Mouse (Mus musculus): Measurements from ENCODE around the gene Tlr3. TPM values are rescaled to one million over a fixed set of nuclear protein-coding genes. Genes with fewer than 3 reads are reported as not detected.

The Tlr3 gene
- 2.9 and 3.2 TPM in 2 replicates for polyA plus RNA-seq (2015; fragmentation: Nextera tagmentation; extraction: Ambion mirVana)

DNA sequence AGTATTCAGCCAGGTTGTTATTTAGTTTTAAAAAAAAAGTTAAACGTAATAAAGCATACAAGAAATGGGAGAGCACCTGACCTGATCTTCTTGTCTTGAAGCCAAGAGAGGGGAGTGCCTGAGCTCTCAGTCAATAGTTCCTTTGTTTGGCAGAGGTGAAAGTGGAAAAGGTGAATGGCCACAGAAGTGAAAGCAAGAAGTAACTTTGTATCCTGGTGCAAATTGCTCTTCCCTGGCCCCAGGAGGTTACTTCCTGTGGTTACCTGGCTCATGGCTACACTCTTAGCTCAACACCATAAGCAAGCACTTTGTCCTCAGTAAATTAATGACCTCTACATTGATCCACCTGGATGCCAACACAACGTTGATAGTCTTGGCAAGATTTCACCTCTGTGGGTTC is at the start of gene Tlr3:
TSS of gene Tlr3 (minus strand) at position 199 of the 400 bp plus-strand sequence.
- peak within 1 kb of the TSS; percentile 69 for H3K9ac ChIP-seq (ENCODE audit: low read length)
- H3K27ac ChIP-seq (replicated peaks): peak within 1 kb of the TSS; percentile 90
- 40% methylated on average over 2 of the region's 2 CpGs for WGBS
- H3K4me1 ChIP-seq (replicated peaks; ENCODE audit: control insufficient read depth, insufficient read depth): no peaks in the 10 kb centered on the region
- no peaks in the 10 kb centered on the region for H3K27me3 ChIP-seq (ENCODE audit: control insufficient read depth, insufficient read depth, low read length)
- no peaks in the 10 kb centered on the region for H3K9me3 ChIP-seq (ENCODE audit: control insufficient read depth, low read length)
- DNase-seq (ENCODE audit: low spot score) (peak; percentile 43), ATAC-seq (ENCODE audit: low FRiP score, low TSS enrichment) (peak; percentile 81)
- H3K36me3 ChIP-seq (ENCODE audit: control insufficient read depth, insufficient read depth, low read length): no peaks in the 10 kb centered on the region
- no peak for TF ChIP-seq EP300 (optimal IDR thresholded peaks at IDR 0.05)
- TF ChIP-seq CTCF (IDR thresholded peaks at IDR 0.05; ENCODE audit: low read depth): no peak
- peak within 1 kb of the TSS; percentile 53 for H3K4me3 ChIP-seq (ENCODE audit: low read depth, low read length)
- H3K4me2 ChIP-seq (replicated peaks; ENCODE audit: low read depth): peak within 1 kb of the TSS; percentile 61

GRCm38 (mm10) chr8:45457874-45458273 is 47.0 kb upstream of the Tlr3 start:
- Histone ChIP-seq H3K27me3 (ENCODE audit: control insufficient read depth, insufficient read depth, low read length) (no peaks in the 10 kb centered on the region), H3K36me3 (ENCODE audit: control insufficient read depth, insufficient read depth, low read length) (no peaks in the 10 kb centered on the region), H3K27ac (replicated peaks) (no peak overlapping the region), H3K9me3 (ENCODE audit: control insufficient read depth, low read length) (no peaks in the 10 kb centered on the region), H3K4me3 (ENCODE audit: low read depth, low read length) (no peak overlapping the region), H3K9ac (ENCODE audit: low read length) (no peak overlapping the region), H3K4me2 (replicated peaks; ENCODE audit: low read depth) (no peak overlapping the region), H3K4me1 (replicated peaks; ENCODE audit: control insufficient read depth, insufficient read depth) (no peaks in the 10 kb centered on the region)
- ATAC-seq (ENCODE audit: low FRiP score, low TSS enrichment) (no peak), DNase-seq (ENCODE audit: low spot score) (no peak)
- peak; percentile 44 for TF ChIP-seq CTCF (IDR thresholded peaks at IDR 0.05; ENCODE audit: low read depth)
- TF ChIP-seq EP300 (optimal IDR thresholded peaks at IDR 0.05): no peak

DNA sequence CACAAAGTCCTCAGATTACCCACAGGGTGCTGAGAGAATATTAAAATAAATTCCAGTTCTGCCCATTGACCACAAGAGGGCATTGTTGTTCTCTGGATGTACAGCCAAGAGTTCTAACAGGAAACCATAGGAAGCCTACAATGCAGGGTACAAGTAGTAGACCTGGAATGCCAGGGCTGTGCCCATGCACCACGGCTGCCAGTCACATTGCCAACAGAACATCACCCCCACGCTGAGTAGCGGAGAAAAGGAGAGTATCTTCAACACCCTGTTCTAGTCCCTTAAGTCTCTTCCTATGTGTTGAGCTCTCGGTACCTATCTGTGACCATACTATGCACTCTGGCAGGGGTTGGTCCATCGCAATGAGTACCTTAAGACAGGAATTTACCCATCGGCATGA is 43.5 kb upstream of the Tlr3 start:
- ATAC-seq (ENCODE audit: low FRiP score, low TSS enrichment): peak; percentile 57
- WGBS: 63% methylated on average over 6 of the region's 6 CpGs
- no peak for TF ChIP-seq EP300 (optimal IDR thresholded peaks at IDR 0.05)
- peak; percentile 91 for TF ChIP-seq CTCF (IDR thresholded peaks at IDR 0.05; ENCODE audit: low read depth)
- DNase-seq (ENCODE audit: low spot score): peak; percentile 36
- no peak overlapping the region for H3K4me3 ChIP-seq (ENCODE audit: low read depth, low read length)
- no peak overlapping the region for H3K9ac ChIP-seq (ENCODE audit: low read length)
- no peaks in the 10 kb centered on the region for H3K9me3 ChIP-seq (ENCODE audit: control insufficient read depth, low read length)
- H3K4me1 ChIP-seq (replicated peaks; ENCODE audit: control insufficient read depth, insufficient read depth): no peaks in the 10 kb centered on the region
- H3K4me2 ChIP-seq (replicated peaks; ENCODE audit: low read depth): no peak overlapping the region
- H3K27ac ChIP-seq (replicated peaks): no peak overlapping the region
- no peaks in the 10 kb centered on the region for H3K36me3 ChIP-seq (ENCODE audit: control insufficient read depth, insufficient read depth, low read length)
- H3K27me3 ChIP-seq (ENCODE audit: control insufficient read depth, insufficient read depth, low read length): no peaks in the 10 kb centered on the region

GRCm38 (mm10) chr8:45452115-45452514 is 41.2 kb upstream of the Tlr3 start:
- no peak overlapping the region for H3K4me2 ChIP-seq (replicated peaks; ENCODE audit: low read depth)
- no peak for ATAC-seq (ENCODE audit: low FRiP score, low TSS enrichment)
- DNase-seq (ENCODE audit: low spot score): no peak
- no peak for TF ChIP-seq CTCF (IDR thresholded peaks at IDR 0.05; ENCODE audit: low read depth)
- TF ChIP-seq EP300 (optimal IDR thresholded peaks at IDR 0.05): no peak
- no peak overlapping the region for H3K27ac ChIP-seq (replicated peaks)
- H3K27me3 ChIP-seq (ENCODE audit: control insufficient read depth, insufficient read depth, low read length): no peaks in the 10 kb centered on the region
- H3K4me3 ChIP-seq (ENCODE audit: low read depth, low read length): no peak overlapping the region
- H3K36me3 ChIP-seq (ENCODE audit: control insufficient read depth, insufficient read depth, low read length): no peaks in the 10 kb centered on the region
- H3K9me3 ChIP-seq (ENCODE audit: control insufficient read depth, low read length): no peaks in the 10 kb centered on the region
- H3K4me1 ChIP-seq (replicated peaks; ENCODE audit: control insufficient read depth, insufficient read depth): no peaks in the 10 kb centered on the region; the same call in 1 of the 2 replicates
- no peak overlapping the region for H3K9ac ChIP-seq (ENCODE audit: low read length)
- WGBS: 67% methylated on average over 3 of the region's 3 CpGs

- no peak overlapping the region for H3K9ac ChIP-seq (ENCODE audit: low read length)
- peak overlapping the region; percentile 82; the same call in 1 of the 2 replicates for H3K27ac ChIP-seq (replicated peaks)
- DNase-seq (ENCODE audit: low spot score): no peak
- TF ChIP-seq CTCF (IDR thresholded peaks at IDR 0.05; ENCODE audit: low read depth) (no peak), EP300 (optimal IDR thresholded peaks at IDR 0.05) (no peak)
- H3K4me3 ChIP-seq (ENCODE audit: low read depth, low read length): no peak overlapping the region
- H3K27me3 ChIP-seq (ENCODE audit: control insufficient read depth, insufficient read depth, low read length): no peaks in the 10 kb centered on the region
- no peaks in the 10 kb centered on the region for H3K9me3 ChIP-seq (ENCODE audit: control insufficient read depth, low read length)
- WGBS: 53% methylated on average over 3 of the region's 3 CpGs
- H3K4me2 ChIP-seq (replicated peaks; ENCODE audit: low read depth): no peak overlapping the region
- ATAC-seq (ENCODE audit: low FRiP score, low TSS enrichment): no peak; the same call in 1 of the 2 replicates
- no peaks in the 10 kb centered on the region for H3K36me3 ChIP-seq (ENCODE audit: control insufficient read depth, insufficient read depth, low read length)
- H3K4me1 ChIP-seq (replicated peaks; ENCODE audit: control insufficient read depth, insufficient read depth): no peaks in the 10 kb centered on the region; the same call in 1 of the 2 replicates
Observed at GRCm38 (mm10) chr8:45448842-45449241, 38.0 kb upstream of the Tlr3 start.

GRCm38 (mm10) chr8:45448257-45448656 is 37.4 kb upstream of the Tlr3 start:
- ATAC-seq (ENCODE audit: low FRiP score, low TSS enrichment) (no peak), DNase-seq (ENCODE audit: low spot score) (no peak)
- no peaks in the 10 kb centered on the region for H3K9me3 ChIP-seq (ENCODE audit: control insufficient read depth, low read length)
- H3K4me2 ChIP-seq (replicated peaks; ENCODE audit: low read depth): no peak overlapping the region
- no peak for TF ChIP-seq EP300 (optimal IDR thresholded peaks at IDR 0.05)
- no peak for TF ChIP-seq CTCF (IDR thresholded peaks at IDR 0.05; ENCODE audit: low read depth)
- no peak overlapping the region for H3K9ac ChIP-seq (ENCODE audit: low read length)
- no peaks in the 10 kb centered on the region for H3K27me3 ChIP-seq (ENCODE audit: control insufficient read depth, insufficient read depth, low read length)
- H3K36me3 ChIP-seq (ENCODE audit: control insufficient read depth, insufficient read depth, low read length): no peaks in the 10 kb centered on the region
- no peak overlapping the region for H3K4me3 ChIP-seq (ENCODE audit: low read depth, low read length)
- H3K27ac ChIP-seq (replicated peaks): peak overlapping the region; percentile 82
- 51% methylated on average over 1 of the region's 1 CpGs for WGBS
- H3K4me1 ChIP-seq (replicated peaks; ENCODE audit: control insufficient read depth, insufficient read depth): no peaks in the 10 kb centered on the region; the same call in 1 of the 2 replicates
